Mouse (Mus musculus) MEL (cell line): ENCODE results near the gene 2410004B18Rik. TPM values are rescaled to one million over a fixed set of nuclear protein-coding genes. Genes with fewer than 3 reads are reported as not detected.
A peak's percentile ranks its signal among the peaks of the same experiment; 100 is the strongest.

Experiments used
- DNase-seq: peaks from one replicate; pipeline ENCODE4 v3.0.0; 2011; ENCODE audit warnings: low read depth, low spot score
- H3K27ac ChIP-seq: 2 replicates; pipeline ENCODE4 v1.5.1; 2012; ENCODE audit warnings: low read depth, mild to moderate bottlenecking, control low read depth, low read length, moderate library complexity; ENCODE audit not compliant: control insufficient read depth
- H3K27me3 ChIP-seq, 2 experiments: fragments of 150-350 bp in 1 of 2; sonication (generic) in 1 of 2; 2 replicates each; pipeline ENCODE4 v1.6.1; 2012; ENCODE audit warnings: low read length in 2 of 2, mild to moderate bottlenecking in 2 of 2, improper control_type of control experiment in 1 of 2, moderate library complexity in 1 of 2; ENCODE audit not compliant: insufficient read depth in 2 of 2, control insufficient read depth in 1 of 2
- H3K36me3 ChIP-seq, 2 experiments: 2 replicates each; pipeline ENCODE4 v1.6.1; 2012 to 2014; ENCODE audit warnings: low read length in 2 of 2, improper control_type of control experiment in 1 of 2, inconsistent platforms in 1 of 2, mild to moderate bottlenecking in 1 of 2; ENCODE audit not compliant: insufficient read depth in 2 of 2, control insufficient read depth in 1 of 2
- H3K4me1 ChIP-seq, 2 experiments: fragments of 150-350 bp in 1 of 2; sonication (generic) in 1 of 2; 2 replicates each; pipeline ENCODE4 v1.6.1; 2012; ENCODE audit warnings: low read length in 2 of 2, improper control_type of control experiment in 1 of 2, mild to moderate bottlenecking in 1 of 2; ENCODE audit not compliant: insufficient read depth in 2 of 2, control insufficient read depth in 1 of 2
- H3K4me3 ChIP-seq, 2 experiments: fragments of 150-350 bp in 1 of 2; sonication (generic) in 1 of 2; 2 replicates each; pipeline ENCODE4 v1.5.1; 2012; ENCODE audit warnings: low read depth in 2 of 2, low read length in 2 of 2, mild to moderate bottlenecking in 2 of 2, moderate library complexity in 2 of 2, control low read depth in 1 of 2, improper control_type of control experiment in 1 of 2; ENCODE audit not compliant: control insufficient read depth in 1 of 2, insufficient read depth in 1 of 2
- H3K79me2 ChIP-seq: 2 replicates; pipeline ENCODE4 v1.6.1; 2012; ENCODE audit warnings: mild to moderate bottlenecking, low read length, moderate library complexity; ENCODE audit not compliant: control insufficient read depth, poor library complexity, insufficient read depth
- H3K9ac ChIP-seq: 2 replicates; pipeline ENCODE4 v1.6.1; 2012; ENCODE audit warnings: low read depth, mild to moderate bottlenecking, control low read depth, low read length, moderate library complexity; ENCODE audit not compliant: control insufficient read depth, poor library complexity, severe bottlenecking
- H3K9me3 ChIP-seq: fragments of 150-350 bp; sonication (generic); replicated peaks from 2 replicates; pipeline ENCODE4 v1.6.1; 2012; ENCODE audit warnings: mild to moderate bottlenecking, low read length, improper control_type of control experiment, moderate library complexity; ENCODE audit not compliant: insufficient read depth
- CHD1 ChIP-seq: IDR thresholded peaks from 2 replicates; pipeline ENCODE4 v1.6.1; 2012; ENCODE audit warnings: low read depth, mild to moderate bottlenecking, inconsistent platforms, low read length, improper control_type of control experiment
- CTCF ChIP-seq, 3 experiments: IDR thresholded peaks in 2 of 3; conservative IDR thresholded peaks in 1 of 3; 2 replicates each; pipeline ENCODE4 v1.5.1; 2011 to 2012; ENCODE audit warnings: low read length in 3 of 3, low read depth in 2 of 3, mild to moderate bottlenecking in 2 of 3, improper control_type of control experiment in 1 of 3, inconsistent platforms in 1 of 3, mixed read lengths in 1 of 3, moderate library complexity in 1 of 3; ENCODE audit not compliant: control insufficient read depth in 1 of 3, insufficient read depth in 1 of 3, poor library complexity in 1 of 3, severe bottlenecking in 1 of 3
- GATA1 ChIP-seq: IDR thresholded peaks from 2 replicates; pipeline ENCODE4 v1.6.1; 2011; ENCODE audit warnings: low read depth, low read length, improper control_type of control experiment
- KAT2A ChIP-seq: conservative IDR thresholded peaks from 2 replicates; pipeline ENCODE4 v1.6.1; 2012; ENCODE audit warnings: low read depth, low read length, improper control_type of control experiment, inconsistent platforms
- MAFK ChIP-seq: IDR thresholded peaks from 2 replicates; pipeline ENCODE4 v1.6.1; 2011; ENCODE audit warnings: low read depth, mild to moderate bottlenecking, low read length, improper control_type of control experiment, borderline replicate concordance
- MAX ChIP-seq: IDR thresholded peaks from 2 replicates; pipeline ENCODE4 v1.6.1; 2011; ENCODE audit warnings: low read length, improper control_type of control experiment
- MEF2A ChIP-seq: IDR thresholded peaks from 2 replicates; pipeline ENCODE4 v1.6.1; 2014; ENCODE audit warnings: low read depth, mild to moderate bottlenecking, inconsistent platforms, low read length, improper control_type of control experiment; ENCODE audit not compliant: poor library complexity, insufficient replicate concordance, severe bottlenecking; ENCODE audit errors: extremely low read depth
- POLR2A ChIP-seq, 2 experiments: IDR thresholded peaks; 2 replicates each; pipeline ENCODE4 v1.6.1; 2011 to 2012; ENCODE audit warnings: low read length in 2 of 2, mild to moderate bottlenecking in 2 of 2, control low read depth in 1 of 2, improper control_type of control experiment in 1 of 2, low read depth in 1 of 2, moderate library complexity in 1 of 2; ENCODE audit not compliant: control insufficient read depth in 1 of 2, insufficient read depth in 1 of 2, poor library complexity in 1 of 2
- POLR2AphosphoS2 ChIP-seq: IDR thresholded peaks from 2 replicates; pipeline ENCODE4 v1.6.1; 2011; ENCODE audit warnings: low read length, improper control_type of control experiment
- TAL1 ChIP-seq: IDR thresholded peaks from 2 replicates; pipeline ENCODE4 v1.6.1; 2012; ENCODE audit warnings: mild to moderate bottlenecking, inconsistent platforms, low read length, moderate library complexity, mixed read lengths
- TCF12 ChIP-seq: IDR thresholded peaks from 2 replicates; pipeline ENCODE4 v1.6.1; 2014; ENCODE audit warnings: low read depth, mild to moderate bottlenecking, inconsistent platforms, low read length, improper control_type of control experiment, moderate library complexity
- USF2 ChIP-seq, 2 experiments: IDR thresholded peaks; 2 replicates each; pipeline ENCODE4 v1.6.1; 2011 to 2012; ENCODE audit warnings: improper control_type of control experiment in 2 of 2, low read length in 2 of 2, borderline replicate concordance in 1 of 2, inconsistent platforms in 1 of 2, low read depth in 1 of 2, mild to moderate bottlenecking in 1 of 2; ENCODE audit not compliant: insufficient read depth in 1 of 2
- ZC3H11A ChIP-seq: IDR thresholded peaks from 2 replicates; pipeline ENCODE4 v1.6.1; 2012; ENCODE audit warnings: low read depth, mild to moderate bottlenecking, inconsistent platforms, low read length, improper control_type of control experiment
- ZKSCAN1 ChIP-seq: IDR thresholded peaks from 2 replicates; pipeline ENCODE4 v1.6.1; 2012; ENCODE audit warnings: low read depth, mild to moderate bottlenecking, inconsistent platforms, low read length, improper control_type of control experiment, moderate library complexity
- polyA plus RNA-seq, 2 experiments: library from polyadenylated mRNA; stranded (reverse) in 1 of 2; unstranded in 1 of 2; fragments of >175 nt in 1 of 2; fragments of >200 nt in 1 of 2; gene quantifications; 2 replicates each; pipeline versions ENCODE4 v1.2.1 to v1.2.4; 2012; ENCODE audit warnings: low replicate concordance in 2 of 2, low read depth in 1 of 2; ENCODE audit not compliant: insufficient read length in 2 of 2, insufficient read depth in 1 of 2, missing spikeins in 1 of 2
- total RNA-seq: library from RNA; depleted of rRNA; stranded (reverse); fragments of 300-350 nt; gene quantifications from 2 replicates; pipeline ENCODE4 v1.2.3, GENCODE M21; 2012

2410004B18Rik gene
- total and polyA plus RNA-seq, 3 experiments = 32.3 to 42.3 TPM; not detected in 1

DNA sequence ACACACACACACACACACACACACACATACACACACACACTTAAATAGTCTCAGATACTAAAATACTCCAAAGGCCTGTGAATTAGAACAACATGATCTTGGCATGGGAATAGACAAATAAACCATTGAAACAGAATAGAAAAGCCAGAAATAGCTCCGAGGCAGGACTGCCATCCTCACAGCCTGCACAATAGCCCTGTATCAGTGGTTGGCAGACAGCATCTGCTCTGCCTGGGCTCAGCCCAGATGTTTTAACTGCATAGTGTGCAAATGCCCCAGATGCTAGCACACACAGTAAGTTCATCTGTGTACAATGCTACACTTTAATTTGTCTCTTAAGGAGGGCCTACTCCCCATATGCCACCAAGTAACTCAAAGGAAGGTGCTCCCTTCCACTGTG lies 22.0 kb downstream of the 2410004B18Rik start:
- Histone ChIP-seq H3K4me1 (peaks cover 0 to 7% of the 10 kb centered on the region in 2 experiments; a peak in 3 of 4 replicates), H3K27me3 (no peaks in the 10 kb centered on the region), H3K27ac (no peak overlapping the region), H3K36me3 (peaks cover 0 to 5% of the 10 kb centered on the region in 2 experiments; a peak in 2 of 4 replicates), H3K9ac (no peak overlapping the region), H3K4me3 (no peak overlapping the region), H3K79me2 (no peaks in the 10 kb centered on the region), H3K9me3 (no peaks in the 10 kb centered on the region)
- no peak for DNase-seq
- TF ChIP-seq MEF2A = no peak
- TF ChIP-seq TAL1 = 0 out of 2 replicates have a peak, but pooled peaks have one; percentile 8

DNA sequence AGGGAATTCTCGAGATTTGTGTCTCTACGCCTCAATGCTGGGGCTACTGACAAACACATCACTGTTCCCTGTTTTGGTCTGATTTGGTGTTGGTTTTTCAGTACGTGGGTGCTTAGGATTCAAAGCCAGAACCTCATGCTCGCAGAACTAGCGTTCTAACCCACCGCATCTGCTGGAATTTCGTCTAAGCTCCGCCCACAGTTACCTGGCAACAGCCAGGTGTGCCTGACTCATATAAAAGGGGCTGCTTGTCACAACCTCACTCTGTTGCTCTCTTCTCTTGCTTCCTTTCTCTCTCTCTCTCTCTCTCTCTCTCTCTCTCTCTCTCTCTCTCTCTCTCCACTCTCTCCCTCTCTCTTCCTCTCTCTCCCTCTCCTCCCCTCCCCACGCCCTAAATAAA lies 24.6 kb downstream of the 2410004B18Rik start:
- Histone ChIP-seq H3K9me3 (no peaks in the 10 kb centered on the region), H3K27ac (no peak overlapping the region), H3K36me3 (peaks cover 0 to 5% of the 10 kb centered on the region in 2 experiments; a peak in 2 of 4 replicates), H3K4me1 (peaks cover 0 to 11% of the 10 kb centered on the region in 2 experiments; a peak in 3 of 4 replicates), H3K9ac (no peak overlapping the region), H3K27me3 (no peaks in the 10 kb centered on the region), H3K79me2 (no peaks in the 10 kb centered on the region), H3K4me3 (no peak overlapping the region)
- DNase-seq = no peak
- TF ChIP-seq ZC3H11A (no peak), MEF2A (no peak), POLR2AphosphoS2 (no peak), USF2 (IDR thresholded peaks at IDR 0.05; ENCODE audit: borderline replicate concordance in 1 of 2, insufficient read depth in 1 of 2, low read depth in 1 of 2, low read length in 2 of 2) (no peak), TCF12 (no peak), KAT2A (no peak), MAFK (no peak), CHD1 (no peak), TAL1 (no peak), MAX (no peak), POLR2A (IDR thresholded peaks at IDR 0.05; ENCODE audit: control insufficient read depth in 1 of 2, insufficient read depth in 1 of 2, low read depth in 1 of 2, low read length in 2 of 2, poor library complexity in 1 of 2) (no peak)

DNA sequence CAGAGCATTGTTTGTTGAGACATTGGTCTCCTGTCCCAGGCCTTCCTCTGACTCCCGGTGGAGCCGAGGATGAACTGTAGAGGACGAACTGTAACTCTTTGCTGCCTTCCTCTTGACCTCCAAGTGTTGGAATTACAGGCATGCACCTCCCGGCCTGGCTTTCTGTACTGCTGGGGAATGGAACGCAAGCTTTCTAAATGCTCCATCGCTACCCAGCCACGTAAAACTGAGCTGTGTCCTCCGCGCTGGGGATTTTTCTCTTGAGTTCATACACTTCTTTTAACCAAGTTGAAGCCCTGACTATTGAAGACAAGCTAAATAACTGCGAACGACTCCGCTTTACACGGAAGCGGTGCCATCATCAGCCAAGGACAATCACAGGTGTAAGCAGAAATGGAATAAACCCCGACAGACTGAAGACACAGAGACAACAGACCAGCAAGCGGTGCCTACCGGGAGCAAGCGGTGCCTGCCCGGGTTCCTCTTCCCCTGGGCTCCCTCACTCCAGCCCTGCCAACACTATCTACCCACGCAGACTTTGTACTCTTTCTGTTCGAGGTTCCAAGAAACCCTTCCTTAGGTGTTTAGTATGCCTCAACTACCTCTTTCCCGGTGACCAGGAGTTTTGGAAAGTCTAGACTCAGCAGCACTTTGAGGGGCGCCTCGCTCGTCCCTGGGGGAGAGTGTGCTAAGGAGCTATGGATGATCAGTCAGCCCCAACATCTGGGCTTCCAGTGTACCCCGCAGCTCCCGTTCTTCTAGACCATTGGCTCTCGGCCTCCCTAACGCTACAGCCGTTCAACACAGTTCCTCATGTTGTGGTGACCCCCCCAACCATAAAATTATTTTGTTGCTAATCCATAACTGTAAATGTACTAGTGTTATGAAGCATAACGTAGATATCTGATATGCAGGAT lies 25.5 kb downstream of the 2410004B18Rik start:
- no peak for DNase-seq
- Histone ChIP-seq H3K4me3 (no peak overlapping the region), H3K36me3 (peaks cover 0 to 5% of the 10 kb centered on the region in 2 experiments; a peak in 2 of 4 replicates)
- TF ChIP-seq GATA1 = no peak
- no peak for TF ChIP-seq MEF2A
- TF ChIP-seq ZKSCAN1 = no peak
- TF ChIP-seq CHD1 = no peak
- TF ChIP-seq CTCF (IDR thresholded peaks at IDR 0.05 in 2 of 3, conservative IDR thresholded peaks at IDR 0.05 in 1 of 3; ENCODE audit: control insufficient read depth in 1 of 3, insufficient read depth in 1 of 3, low read depth in 2 of 3, low read length in 3 of 3, poor library complexity in 1 of 3, severe bottlenecking in 1 of 3) = no peak
- TF ChIP-seq, all 39 proteins: peak for 0
- Histone ChIP-seq H3K27me3 (no peaks in the 10 kb centered on the region), H3K79me2 (no peaks in the 10 kb centered on the region), H3K9ac (no peak overlapping the region), H3K4me1 (peaks cover 0 to 11% of the 10 kb centered on the region in 2 experiments; a peak in 3 of 4 replicates), H3K27ac (no peak overlapping the region), H3K9me3 (no peaks in the 10 kb centered on the region)
